Mouse (Mus musculus) G1E (cell line): Measurements from ENCODE around the gene Slc24a3.

Source experiments
- CTCF ChIP-seq: IDR thresholded peaks from 2 replicates; pipeline ENCODE4 v1.5.1; 2012; ENCODE audit warnings: low read depth, low read length, inconsistent platforms, mixed read lengths
- GATA1 ChIP-seq: IDR thresholded peaks from 2 replicates; pipeline ENCODE4 v1.6.1; 2012; ENCODE audit warnings: borderline replicate concordance, low read length, inconsistent platforms, mixed read lengths
- TAL1 ChIP-seq: conservative IDR thresholded peaks from 2 replicates; pipeline ENCODE4 v1.6.1; 2012; ENCODE audit warnings: low read depth, low read length, inconsistent platforms, mixed read lengths

- TF ChIP-seq GATA1 (no peak), CTCF (no peak), TAL1 (no peak)
Measured at GRCm38 (mm10) chr2:145232764-145233484, 65.4 kb downstream of the Slc24a3 start.
